Mouse (Mus musculus) spleen, adult 18-20 months (tissue): ENCODE data around the gene Ralgapa1.
"Not testable (repeated sequence)": the region's sequence is repeated elsewhere in the genome, so short reads cannot be mapped to it uniquely, and the experiment has no call there.

Experiments
- DNase-seq, 2 experiments: peaks; one replicate each; pipeline ENCODE4 v3.0.0; 2022; ENCODE audit warnings: mixed read lengths in 2 of 2

Gene Ralgapa1

GRCm38 (mm10) chr12:55798745-55799144 is 22.2 kb downstream of the Ralgapa1 start:
- DNase-seq: no peak

DNA sequence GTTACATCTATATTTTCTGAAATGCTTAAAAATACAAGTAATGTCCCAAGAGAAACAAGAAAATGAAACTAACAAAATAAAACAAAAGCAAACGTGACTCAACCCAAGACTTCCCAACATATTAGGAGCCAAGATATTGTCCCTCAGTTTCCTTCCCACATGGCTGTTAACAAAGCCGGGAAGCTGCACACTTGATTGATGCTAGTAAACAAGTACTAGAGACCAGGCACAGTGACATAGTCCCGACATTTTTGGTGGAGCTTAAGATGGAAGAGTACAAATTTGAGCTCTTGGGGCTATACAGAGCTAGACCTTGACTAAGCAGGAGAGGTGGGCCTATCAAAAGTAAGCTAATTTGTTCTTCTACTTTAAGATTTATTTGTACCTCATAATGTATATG is 23.9 kb downstream of the Ralgapa1 start:
- no peak for DNase-seq

GRCm38 (mm10) chr12:55794485-55794884 is 26.5 kb downstream of the Ralgapa1 start:
- DNase-seq: not testable (repeated sequence)

DNA sequence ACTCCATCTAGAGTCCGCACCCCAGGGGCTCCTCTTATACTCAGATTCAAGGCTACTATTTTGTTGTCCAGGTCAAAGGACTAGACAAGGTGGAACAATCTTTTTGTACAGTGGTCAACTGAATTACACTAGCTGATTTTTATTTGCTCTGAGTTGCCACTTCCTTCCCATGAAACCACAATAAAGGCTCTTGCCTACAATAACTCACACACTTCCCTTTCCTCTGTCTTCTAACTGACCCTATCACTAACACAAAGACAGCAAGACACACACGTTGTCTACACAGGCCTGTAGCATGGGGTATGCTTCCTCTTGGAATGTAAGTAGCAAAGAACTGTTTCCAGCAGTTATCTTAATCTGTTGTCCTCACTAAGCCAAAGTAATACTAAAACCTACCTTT is 35.7 kb downstream of the Ralgapa1 start:
- no peak for DNase-seq

DNA sequence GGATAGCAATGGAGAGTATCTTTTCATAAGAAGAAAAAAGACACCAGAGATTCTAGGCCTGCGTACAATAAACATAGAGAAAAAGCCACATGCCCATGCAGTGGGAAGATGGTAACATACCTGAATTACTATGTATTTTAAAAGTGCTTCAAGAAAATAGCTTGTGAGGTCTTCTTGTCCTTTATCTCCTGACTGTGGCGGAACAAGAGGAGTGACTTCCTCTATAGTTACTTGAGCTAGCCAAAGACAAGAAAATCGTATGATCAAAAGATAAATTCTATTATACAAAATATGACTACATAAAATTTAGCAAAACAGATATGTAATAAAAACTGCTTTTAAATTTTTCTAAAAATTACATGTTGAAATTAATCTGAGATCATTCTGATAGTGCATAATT is 38.3 kb downstream of the Ralgapa1 start:
- DNase-seq: no peak

- DNase-seq: peak; percentile 5 to 35
Measured at GRCm38 (mm10) chr12:55778301-55778700, 42.7 kb downstream of the Ralgapa1 start.

DNA sequence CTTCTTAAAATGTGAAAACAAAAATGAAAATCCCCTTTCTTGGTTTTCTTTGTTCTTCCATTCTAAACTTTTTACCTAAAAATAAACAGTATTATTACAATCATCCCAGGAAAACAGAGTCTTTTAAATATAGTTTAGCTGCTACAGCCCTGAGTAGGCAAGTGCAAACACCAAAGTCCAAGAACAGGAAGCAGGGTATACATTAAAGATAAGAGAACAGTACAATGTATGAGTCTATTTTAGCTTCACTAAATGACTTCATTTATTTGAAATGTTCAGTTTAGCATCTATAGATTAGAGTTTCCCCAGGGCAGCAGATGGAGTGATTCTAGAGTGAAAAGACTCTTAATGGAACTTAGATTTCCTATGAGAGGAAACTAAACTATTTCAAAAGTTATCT is 43.6 kb downstream of the Ralgapa1 start:
- no peak for DNase-seq

DNA sequence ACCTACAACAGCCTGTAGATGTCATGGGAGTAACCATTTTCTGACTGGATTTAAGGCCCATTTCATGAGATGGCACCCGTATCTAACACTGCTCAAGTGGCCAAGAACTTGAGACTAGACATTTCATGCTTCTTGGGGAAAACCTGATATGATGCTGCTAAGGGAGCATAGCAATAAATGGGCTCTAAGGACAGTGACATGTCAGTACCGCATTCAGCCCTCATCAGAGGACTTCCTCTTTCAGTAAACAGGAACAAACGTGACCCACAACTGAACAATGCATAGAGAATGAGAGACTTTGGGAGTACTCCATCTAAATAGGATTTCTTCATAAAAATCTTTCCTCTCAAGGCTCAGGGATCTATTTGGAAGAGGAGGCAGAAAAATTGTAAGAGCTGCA is 46.7 kb downstream of the Ralgapa1 start:
- DNase-seq: no peak

DNA sequence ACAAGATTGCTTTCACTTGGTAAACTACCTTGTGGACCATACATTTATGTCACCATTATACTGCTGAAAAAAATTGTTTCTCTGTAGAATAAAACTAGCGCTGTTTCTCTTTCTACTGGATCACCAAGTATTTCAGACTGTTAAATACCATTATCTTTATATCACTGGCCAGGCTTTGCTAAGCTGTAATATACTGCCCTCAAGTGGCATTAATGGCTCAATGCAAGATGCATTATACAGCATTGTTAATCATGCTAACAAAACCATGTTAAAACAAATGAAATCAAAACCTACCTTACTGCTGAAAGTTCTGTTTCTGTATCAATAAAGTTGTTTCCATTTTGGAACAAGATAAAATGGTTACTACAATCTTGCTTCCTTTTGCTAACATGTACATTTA is 100.6 kb downstream of the Ralgapa1 start:
- DNase-seq: no peak

DNA sequence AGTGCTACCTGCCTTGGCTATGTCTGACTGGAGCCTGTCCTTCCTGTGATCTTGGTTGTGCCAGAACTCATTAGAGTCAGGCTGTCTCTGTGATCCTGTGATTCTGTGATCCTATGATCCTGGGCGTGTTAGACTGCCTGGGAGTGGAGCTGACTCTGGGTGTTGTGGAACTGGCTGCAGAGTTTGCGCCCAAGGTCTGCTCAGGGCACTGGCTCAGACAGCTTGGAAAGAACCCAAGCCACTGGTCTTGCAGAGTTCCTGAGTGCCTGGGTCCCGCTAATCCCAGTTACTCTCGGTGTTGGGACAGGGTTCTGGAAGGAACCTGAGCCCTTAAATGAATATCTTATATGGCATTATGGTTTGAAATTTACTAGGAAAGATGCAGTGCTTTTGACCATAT is 115.1 kb downstream of the Ralgapa1 start:
- DNase-seq: no peak

DNA sequence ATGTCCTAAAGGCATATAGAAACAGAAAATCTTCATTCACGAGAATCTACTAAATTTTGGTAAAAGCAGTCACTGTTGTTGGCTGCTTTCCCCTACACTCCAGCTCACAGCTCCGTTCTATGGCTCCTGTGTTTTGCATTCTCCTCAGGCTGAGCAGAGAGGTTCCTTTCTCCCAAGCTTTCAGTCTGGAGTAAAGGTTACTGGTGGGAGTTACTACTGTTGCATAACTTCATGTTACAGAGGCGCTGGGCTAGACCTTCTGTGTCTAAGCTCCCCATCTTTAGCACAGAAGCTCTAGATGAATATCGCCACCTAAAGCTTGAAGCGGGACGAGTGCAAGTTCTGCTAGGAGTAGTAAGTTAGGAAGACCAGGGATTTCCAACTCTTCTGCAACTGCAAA is 154.3 kb downstream of the Ralgapa1 start:
- no peak for DNase-seq

DNA sequence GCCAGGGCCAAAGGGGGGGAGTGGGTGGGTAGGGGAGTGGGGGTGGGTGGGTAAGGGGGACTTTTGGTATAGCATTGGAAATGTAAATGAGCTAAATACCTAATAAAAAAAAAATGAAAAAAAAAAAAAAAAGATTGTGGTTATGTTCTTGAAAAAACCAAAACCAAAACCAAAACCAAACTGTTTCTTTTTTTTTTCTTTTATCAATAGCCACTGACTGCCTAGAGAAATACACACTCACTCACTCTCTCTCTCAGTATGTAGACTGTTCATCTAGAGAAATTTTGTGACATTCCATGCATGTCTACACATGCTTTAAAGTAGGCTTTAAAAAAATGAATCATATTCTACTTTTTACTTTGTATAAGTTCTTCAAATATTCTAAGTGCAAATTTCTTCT is 157.8 kb downstream of the Ralgapa1 start:
- DNase-seq: not testable (repeated sequence)

GRCm38 (mm10) chr12:55648011-55648525 is 172.9 kb downstream of the Ralgapa1 start:
- DNase-seq: no peak

DNA sequence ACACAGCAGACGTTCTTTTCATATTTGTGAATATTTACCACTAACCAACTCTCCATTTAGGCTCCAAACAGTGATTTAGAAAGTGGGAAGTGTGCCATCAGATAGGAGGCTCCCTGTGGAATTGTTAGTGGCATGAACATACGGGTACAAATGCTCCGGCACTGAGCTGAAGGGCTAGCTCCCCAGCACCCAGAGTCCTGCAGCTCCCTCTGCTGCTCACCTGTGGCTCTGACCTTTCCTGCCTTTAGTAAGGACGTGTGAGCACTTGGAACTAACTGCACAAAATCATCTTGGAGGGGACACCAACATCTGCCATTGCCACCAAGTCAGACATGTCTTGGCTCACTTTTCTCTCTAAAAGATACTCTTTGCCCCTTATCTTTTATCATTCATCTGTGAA is 194.3 kb downstream of the Ralgapa1 start:
- DNase-seq: no peak

- no peak for DNase-seq
Measured at GRCm38 (mm10) chr12:55623254-55623653, 197.7 kb downstream of the Ralgapa1 start.

- DNase-seq: no peak
Measured at GRCm38 (mm10) chr12:55622615-55623245, 198.2 kb downstream of the Ralgapa1 start.

DNA sequence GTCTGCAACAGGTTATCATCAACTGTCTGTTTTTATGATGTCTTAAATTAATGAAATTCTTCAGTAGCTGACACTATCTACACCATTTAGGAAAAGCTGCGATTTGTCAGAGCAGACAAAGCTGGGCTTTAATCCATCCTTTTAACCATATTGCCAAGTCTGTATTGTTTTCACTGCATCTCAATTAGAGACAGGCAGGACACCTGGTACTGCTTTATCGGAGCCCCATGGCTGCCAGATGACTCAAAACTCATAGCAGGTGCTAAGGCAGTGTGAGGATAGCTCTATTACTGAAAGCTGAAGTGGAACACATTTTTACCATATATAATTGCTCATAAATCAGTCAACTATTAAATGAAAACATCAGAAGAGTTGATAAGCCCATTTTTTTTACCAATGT is 200.6 kb downstream of the Ralgapa1 start:
- DNase-seq: no peak

- no peak for DNase-seq
Measured at GRCm38 (mm10) chr12:55610812-55611211, 210.2 kb downstream of the Ralgapa1 start.

DNA sequence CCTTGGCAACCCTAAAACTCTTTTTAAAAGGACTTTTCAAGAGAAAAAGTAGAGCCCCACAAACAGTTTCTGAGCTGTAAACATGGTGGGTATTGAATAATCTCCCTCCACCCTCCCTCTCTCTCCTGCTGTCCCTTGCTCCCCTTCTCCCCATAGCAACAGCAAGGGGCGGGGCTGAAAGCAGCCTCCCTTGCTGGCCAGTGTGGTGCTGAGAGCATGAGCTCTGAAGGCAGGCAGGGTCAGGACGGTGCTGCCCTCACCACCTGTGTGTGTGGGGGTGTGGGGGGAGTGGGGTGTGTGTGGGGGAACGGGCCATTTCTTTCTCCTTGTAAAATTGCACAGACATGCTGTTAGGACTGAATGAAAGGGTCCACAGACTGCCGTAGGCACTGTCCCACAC is 213.1 kb downstream of the Ralgapa1 start:
- no peak for DNase-seq

DNA sequence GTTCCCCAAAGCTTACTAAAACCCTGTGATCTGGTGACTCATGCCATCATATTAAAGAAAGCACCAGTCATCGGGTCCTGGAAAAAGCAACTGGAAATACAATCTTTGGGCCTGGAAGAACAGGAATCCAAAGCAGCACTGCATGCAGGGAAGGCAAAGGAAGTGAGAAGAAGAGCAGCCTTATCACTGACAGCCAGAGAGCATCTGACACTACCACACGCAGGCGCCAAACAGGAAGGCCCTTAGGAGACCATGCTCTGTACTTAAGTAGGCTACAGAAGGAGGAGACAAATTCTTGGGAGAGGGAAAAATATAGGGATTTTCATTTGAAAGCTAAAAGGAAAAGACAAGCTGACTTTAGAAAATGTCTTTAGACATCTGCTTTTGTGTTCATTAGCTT is 216.6 kb downstream of the Ralgapa1 start:
- no peak for DNase-seq

- no peak for DNase-seq
Measured at GRCm38 (mm10) chr12:55600503-55600994, 220.4 kb downstream of the Ralgapa1 start.

DNA sequence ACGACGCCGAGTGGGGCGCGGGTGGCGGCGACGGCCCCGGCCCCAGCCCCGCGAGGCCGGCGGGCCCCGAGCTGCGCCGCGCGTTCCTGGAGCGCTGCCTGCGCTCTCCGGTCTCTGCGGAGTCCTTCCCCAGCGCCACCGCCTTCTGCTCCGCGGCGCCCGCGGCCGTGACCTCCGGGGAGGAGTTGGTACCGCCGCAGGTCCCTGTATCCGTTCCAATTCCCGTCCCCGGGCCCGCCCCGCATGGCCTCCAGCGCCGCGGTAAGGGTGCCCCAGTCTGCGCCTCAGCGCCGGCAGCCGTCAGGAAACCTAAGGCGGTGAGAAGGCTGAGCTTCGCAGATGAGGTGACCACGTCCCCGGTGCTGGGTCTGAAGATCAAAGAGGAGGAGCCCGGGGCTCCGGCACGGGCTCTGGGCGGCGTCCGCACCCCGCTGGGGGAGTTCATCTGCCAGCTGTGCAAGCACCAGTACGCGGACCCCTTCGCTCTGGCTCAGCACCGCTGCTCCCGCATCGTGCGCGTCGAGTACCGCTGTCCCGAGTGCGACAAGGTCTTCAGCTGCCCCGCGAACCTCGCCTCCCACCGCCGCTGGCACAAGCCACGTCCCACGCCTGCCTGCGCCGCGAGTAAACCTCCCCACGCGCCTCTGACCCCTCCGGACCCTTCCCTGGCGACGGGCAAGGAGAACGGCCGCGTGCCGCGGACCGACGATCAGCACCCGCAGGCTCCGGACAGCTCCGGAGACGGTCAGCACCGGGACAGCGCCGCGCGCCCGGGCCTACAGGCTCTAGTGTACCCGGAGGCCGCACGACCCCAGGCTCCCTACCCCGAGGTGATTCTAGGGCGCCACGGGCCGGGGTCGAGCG is 221.1 kb downstream of the Ralgapa1 start:
- DNase-seq: peak; percentile 9 to 16

DNA sequence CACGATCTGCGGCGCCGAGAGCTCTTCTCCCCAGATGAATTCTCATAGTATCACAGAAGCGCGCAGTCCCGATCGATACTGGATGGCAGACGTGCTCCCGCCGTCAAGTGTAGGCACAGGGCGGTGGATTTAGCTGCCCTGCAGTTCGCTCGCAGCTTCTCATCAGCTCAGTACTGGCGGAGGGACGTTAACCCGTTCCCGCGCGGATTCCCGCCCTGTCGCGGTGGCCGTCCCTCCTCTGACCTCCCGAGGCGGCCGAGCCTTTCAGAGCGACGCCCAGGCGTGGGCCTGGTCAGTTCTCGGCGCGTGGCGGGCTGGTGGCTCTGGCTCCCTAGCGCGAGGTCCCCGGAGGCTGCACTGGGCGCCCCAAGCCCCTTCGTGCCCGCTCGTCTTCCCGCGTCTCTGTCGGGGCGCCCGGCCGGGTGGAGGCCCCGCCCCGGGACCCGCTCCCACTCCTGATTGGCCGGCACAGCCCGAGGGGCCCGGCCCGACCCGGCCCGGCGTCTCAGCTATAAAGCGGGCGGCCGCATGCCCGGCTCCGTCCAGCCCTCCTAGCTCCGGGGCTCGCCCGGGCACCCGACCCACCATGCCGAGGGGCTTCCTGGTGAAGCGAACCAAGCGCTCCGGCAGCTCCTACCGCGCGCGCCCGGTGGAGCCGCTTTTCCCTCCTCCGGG is 221.9 kb downstream of the Ralgapa1 start, which contains the start of gene Insm2:
Gene Insm2, plus strand, starts transcription at position 541 of the 675 bp plus-strand sequence.
- DNase-seq: no peak
